Mouse (Mus musculus): ENCODE results near the gene Ndufaf4.
"Not testable (repeated sequence)": the region's sequence is repeated elsewhere in the genome, so short reads cannot be mapped to it uniquely, and the experiment has no call there.

Gene Ndufaf4

GRCm38 (mm10) chr4:24897851-24898515, at the start of gene Ndufaf4:
TSS of gene Ndufaf4 (plus strand) at chr4:24898083.
- peak; percentile 93 to 94 for DNase-seq (ENCODE audit: low spot score in 2 of 2)

- DNase-seq (ENCODE audit: low spot score in 2 of 2) = peak; percentile 71 to 77
Measured at GRCm38 (mm10) chr4:24850401-24851325, 47.2 kb upstream of the Ndufaf4 start, which contains the start of gene Klhl32. TSS of gene Klhl32 (minus strand) at chr4:24851124.

- no peak for DNase-seq (ENCODE audit: low spot score in 2 of 2)
Measured at GRCm38 (mm10) chr4:24865691-24866090, 32.2 kb upstream of the Ndufaf4 start.

GRCm38 (mm10) chr4:24869230-24869629, 28.7 kb upstream of the Ndufaf4 start:
- no peak for DNase-seq (ENCODE audit: low spot score in 2 of 2)

- not testable (repeated sequence) for DNase-seq (ENCODE audit: low spot score in 2 of 2)
Measured at GRCm38 (mm10) chr4:24889386-24889785, 8.5 kb upstream of the Ndufaf4 start.

- not testable (repeated sequence) for DNase-seq (ENCODE audit: low spot score in 2 of 2)
Measured at GRCm38 (mm10) chr4:24892293-24892692, 5.6 kb upstream of the Ndufaf4 start.

GRCm38 (mm10) chr4:24894625-24895024, 3.3 kb upstream of the Ndufaf4 start:
- no peak for DNase-seq (ENCODE audit: low spot score in 2 of 2)

- DNase-seq (ENCODE audit: low spot score in 2 of 2) = peak in 1 of 2 experiments; percentile 16
Measured at GRCm38 (mm10) chr4:24896829-24897228, 1.1 kb upstream of the Ndufaf4 start.

- no peak for DNase-seq (ENCODE audit: low spot score in 2 of 2)
Measured at GRCm38 (mm10) chr4:24897351-24897750, 532 bp upstream of the Ndufaf4 start.

- no peak for DNase-seq (ENCODE audit: low spot score in 2 of 2)
Measured at GRCm38 (mm10) chr4:24898636-24899035, 753 bp downstream of the Ndufaf4 start.

GRCm38 (mm10) chr4:24899146-24899545, 1.3 kb downstream of the Ndufaf4 start:
- DNase-seq (ENCODE audit: low spot score in 2 of 2) = no peak

- no peak for DNase-seq (ENCODE audit: low spot score in 2 of 2)
Measured at GRCm38 (mm10) chr4:24907745-24908144, 9.9 kb downstream of the Ndufaf4 start.

- DNase-seq (ENCODE audit: low spot score in 2 of 2) = no peak
Measured at GRCm38 (mm10) chr4:24915631-24916030, 17.7 kb downstream of the Ndufaf4 start.

- DNase-seq (ENCODE audit: low spot score in 2 of 2) = no peak
Measured at GRCm38 (mm10) chr4:24920006-24920577, 22.2 kb downstream of the Ndufaf4 start.

- DNase-seq (ENCODE audit: low spot score in 2 of 2) = no peak
Measured at GRCm38 (mm10) chr4:24924726-24925125, 26.8 kb downstream of the Ndufaf4 start.

- no peak for DNase-seq (ENCODE audit: low spot score in 2 of 2)
Measured at GRCm38 (mm10) chr4:24928260-24928780, 30.4 kb downstream of the Ndufaf4 start.

GRCm38 (mm10) chr4:24928926-24929325, 31.0 kb downstream of the Ndufaf4 start:
- no peak for DNase-seq (ENCODE audit: low spot score in 2 of 2)

- no peak for DNase-seq (ENCODE audit: low spot score in 2 of 2)
Measured at GRCm38 (mm10) chr4:24942728-24943424, 45.0 kb downstream of the Ndufaf4 start.

All from right cerebral cortex, postnatal 36 days (tissue).